Mouse (Mus musculus) erythroblast, adult 5-6 weeks (primary cell): ENCODE data around the gene Tspan1. TPM values are rescaled to one million over a fixed set of nuclear protein-coding genes. Genes with fewer than 3 reads are reported as not detected.
A peak's percentile ranks its signal among the peaks of the same experiment; 100 is the strongest.

Experiments used
- ATAC-seq: replicated peaks from 2 replicates; pipeline ENCODE4 v1.8.0; 2016; ENCODE audit warnings: moderate number of reproducible peaks, mild to moderate bottlenecking, moderate TSS enrichment, inconsistent platforms; ENCODE audit not compliant: poor library complexity, low FRiP score, severe bottlenecking
- total RNA-seq, 2 experiments: library from RNA; stranded (forward) in 1 of 2; stranded (reverse) in 1 of 2; fragments of 150-400 nt in 1 of 2; fragments of 200-764, 138-1000 nt in 1 of 2; gene quantifications; 2 replicates each; pipeline versions ENCODE4 v1.2.3 to v1.2.4; 2015 to 2017; ENCODE audit warnings: low replicate concordance in 2 of 2

Tspan1 gene
- total RNA-seq, 2 experiments from 2014 or later = not detected

GRCm38 (mm10) chr4:116168617-116169352 lies 1.4 kb upstream of the Tspan1 start:
- peak; percentile 50; the same call in 1 of the 2 replicates for ATAC-seq

- ATAC-seq = no peak
These were observed 1.5 kb downstream of the Tspan1 start for GRCm38 (mm10) chr4:116165708-116166407.

- no peak for ATAC-seq
These were observed 2.4 kb downstream of the Tspan1 start for GRCm38 (mm10) chr4:116164759-116165554.

- ATAC-seq = 0 out of 2 replicates have a peak, but pooled peaks have one; percentile 56
These were observed 5.3 kb downstream of the Tspan1 start for GRCm38 (mm10) chr4:116162142-116162541.

GRCm38 (mm10) chr4:116160769-116161168 lies 6.6 kb downstream of the Tspan1 start:
- no peak for ATAC-seq

- ATAC-seq = no peak
These were observed 7.5 kb downstream of the Tspan1 start for GRCm38 (mm10) chr4:116159912-116160311.

GRCm38 (mm10) chr4:116157882-116158281 lies 9.5 kb downstream of the Tspan1 start:
- no peak for ATAC-seq

GRCm38 (mm10) chr4:116152702-116153101 lies 14.7 kb downstream of the Tspan1 start:
- no peak for ATAC-seq

- no peak for ATAC-seq
These were observed 16.2 kb downstream of the Tspan1 start, which contains the start of gene Lurap1 for GRCm38 (mm10) chr4:116151238-116151637. Gene Lurap1, minus strand, starts transcription at chr4:116151338.

GRCm38 (mm10) chr4:116150862-116151221 lies 16.6 kb downstream of the Tspan1 start:
- 0 out of 2 replicates have a peak, but pooled peaks have one; percentile 7 for ATAC-seq

- ATAC-seq = peak; percentile 88
These were observed 17.1 kb downstream of the Tspan1 start for GRCm38 (mm10) chr4:116150156-116150861.

- ATAC-seq = no peak
These were observed 17.6 kb downstream of the Tspan1 start for GRCm38 (mm10) chr4:116149812-116150155.

- ATAC-seq = no peak
These were observed 23.3 kb downstream of the Tspan1 start for GRCm38 (mm10) chr4:116143891-116144717.

- ATAC-seq = no peak
These were observed 24.0 kb downstream of the Tspan1 start for GRCm38 (mm10) chr4:116143317-116143811.

GRCm38 (mm10) chr4:116142269-116142668 lies 25.1 kb downstream of the Tspan1 start:
- ATAC-seq = no peak

- ATAC-seq = no peak
These were observed 25.7 kb downstream of the Tspan1 start for GRCm38 (mm10) chr4:116141736-116142135.

- ATAC-seq = no peak
These were observed 26.4 kb downstream of the Tspan1 start for GRCm38 (mm10) chr4:116140801-116141574.

GRCm38 (mm10) chr4:116137421-116137996 lies 29.9 kb downstream of the Tspan1 start:
- no peak for ATAC-seq
